Mouse (Mus musculus): Measurements from ENCODE around the gene Tcf12.

DNA sequence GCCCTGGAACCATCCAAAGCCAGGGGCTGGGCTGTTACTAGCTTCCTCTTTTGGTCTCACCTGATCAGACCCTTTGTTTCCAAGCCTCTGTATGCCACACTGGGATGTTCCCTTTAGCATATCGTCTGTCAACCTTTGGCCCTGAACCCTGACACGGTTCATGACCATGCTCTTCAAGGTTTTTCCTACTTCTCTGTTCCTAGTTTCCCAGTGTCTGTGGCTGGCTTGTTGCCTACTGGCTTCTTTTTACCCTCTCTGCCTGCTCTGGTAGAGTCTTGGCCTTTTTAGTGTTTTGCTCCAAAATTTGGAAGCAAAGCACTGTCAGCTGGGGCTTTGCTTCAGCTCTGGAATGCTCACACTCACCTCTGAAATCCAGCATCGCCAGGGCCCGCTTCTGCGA lies 281.3 kb downstream of the Tcf12 start:
- TF ChIP-seq CTCF (conservative IDR thresholded peaks at IDR 0.05; ENCODE audit: low read length) (no peak), POU5F1 (IDR thresholded peaks at IDR 0.05; ENCODE audit: borderline replicate concordance, low read length) (no peak)

Data from E14TG2a.4 (cell line).